Mouse (Mus musculus): ENCODE results near the gene Cers6. TPM values are rescaled to one million over a fixed set of nuclear protein-coding genes. Genes with fewer than 3 reads are reported as not detected.

The Cers6 gene
- total RNA-seq, 2 experiments from 2014 or later = 39.2 to 88.6 TPM

GRCm38 (mm10) chr2:69134937-69135336, 273.7 kb downstream of the Cers6 start:
- ATAC-seq (replicated peaks; ENCODE audit: poor library complexity, severe bottlenecking) = peak; percentile 60

- peak; percentile 89 for ATAC-seq (replicated peaks; ENCODE audit: poor library complexity, severe bottlenecking)
Observed at GRCm38 (mm10) chr2:69135661-69136576, 274.7 kb downstream of the Cers6 start, which contains the start of gene Nostrin. Gene Nostrin (plus strand): TSS chr2:69135800.

- no peak for ATAC-seq (replicated peaks; ENCODE audit: poor library complexity, severe bottlenecking)
Observed at GRCm38 (mm10) chr2:69137406-69138084, 276.3 kb downstream of the Cers6 start.

- no peak for ATAC-seq (replicated peaks; ENCODE audit: poor library complexity, severe bottlenecking)
Observed at GRCm38 (mm10) chr2:69138759-69139158, 277.5 kb downstream of the Cers6 start.

- ATAC-seq (replicated peaks; ENCODE audit: poor library complexity, severe bottlenecking) = peak; percentile 63
Observed at GRCm38 (mm10) chr2:69140215-69140614, 279.0 kb downstream of the Cers6 start.

GRCm38 (mm10) chr2:69140816-69141215, 279.6 kb downstream of the Cers6 start:
- ATAC-seq (replicated peaks; ENCODE audit: poor library complexity, severe bottlenecking) = no peak

GRCm38 (mm10) chr2:69148691-69149090, 287.4 kb downstream of the Cers6 start:
- ATAC-seq (replicated peaks; ENCODE audit: poor library complexity, severe bottlenecking) = no peak

GRCm38 (mm10) chr2:69149154-69149553, 287.9 kb downstream of the Cers6 start:
- ATAC-seq (replicated peaks; ENCODE audit: poor library complexity, severe bottlenecking) = no peak

- no peak for ATAC-seq (replicated peaks; ENCODE audit: poor library complexity, severe bottlenecking)
Observed at GRCm38 (mm10) chr2:69150841-69151240, 289.6 kb downstream of the Cers6 start.

GRCm38 (mm10) chr2:69155861-69156260, 294.6 kb downstream of the Cers6 start:
- no peak for ATAC-seq (replicated peaks; ENCODE audit: poor library complexity, severe bottlenecking)

- no peak for ATAC-seq (replicated peaks; ENCODE audit: poor library complexity, severe bottlenecking)
Observed at GRCm38 (mm10) chr2:69156283-69156682, 295.0 kb downstream of the Cers6 start.

- ATAC-seq (replicated peaks; ENCODE audit: poor library complexity, severe bottlenecking) = no peak
Observed at GRCm38 (mm10) chr2:69158907-69159306, 297.7 kb downstream of the Cers6 start.

Other genes with a start within 250 kb of the Cers6 start
- not detected in 2 replicates for gene 4932414N04Rik, start 205.0 kb upstream of the Cers6 start, total RNA-seq (2014; fragmentation: Nextera tagmentation)
- gene 4932414N04Rik, start 205.0 kb upstream of the Cers6 start, total RNA-seq (2017) = not detected in 2 replicates